Mouse (Mus musculus) spleen, adult 12 weeks (tissue): ENCODE measurements around the gene Rap1a.

Experiments
- DNase-seq: peaks from one replicate; pipeline ENCODE4 v3.0.0; 2022; ENCODE audit warnings: low spot score

Gene Rap1a

GRCm38 (mm10) chr3:105693327-105694080, 107.6 kb downstream of the Rap1a start:
- no peak for DNase-seq

GRCm38 (mm10) chr3:105688536-105688935, 112.6 kb downstream of the Rap1a start:
- no peak for DNase-seq

GRCm38 (mm10) chr3:105687324-105688060, 113.6 kb downstream of the Rap1a start, which contains the start of gene Ddx20:
Gene Ddx20 (minus strand): TSS chr3:105687574.
- DNase-seq, result peak; percentile 93

DNA sequence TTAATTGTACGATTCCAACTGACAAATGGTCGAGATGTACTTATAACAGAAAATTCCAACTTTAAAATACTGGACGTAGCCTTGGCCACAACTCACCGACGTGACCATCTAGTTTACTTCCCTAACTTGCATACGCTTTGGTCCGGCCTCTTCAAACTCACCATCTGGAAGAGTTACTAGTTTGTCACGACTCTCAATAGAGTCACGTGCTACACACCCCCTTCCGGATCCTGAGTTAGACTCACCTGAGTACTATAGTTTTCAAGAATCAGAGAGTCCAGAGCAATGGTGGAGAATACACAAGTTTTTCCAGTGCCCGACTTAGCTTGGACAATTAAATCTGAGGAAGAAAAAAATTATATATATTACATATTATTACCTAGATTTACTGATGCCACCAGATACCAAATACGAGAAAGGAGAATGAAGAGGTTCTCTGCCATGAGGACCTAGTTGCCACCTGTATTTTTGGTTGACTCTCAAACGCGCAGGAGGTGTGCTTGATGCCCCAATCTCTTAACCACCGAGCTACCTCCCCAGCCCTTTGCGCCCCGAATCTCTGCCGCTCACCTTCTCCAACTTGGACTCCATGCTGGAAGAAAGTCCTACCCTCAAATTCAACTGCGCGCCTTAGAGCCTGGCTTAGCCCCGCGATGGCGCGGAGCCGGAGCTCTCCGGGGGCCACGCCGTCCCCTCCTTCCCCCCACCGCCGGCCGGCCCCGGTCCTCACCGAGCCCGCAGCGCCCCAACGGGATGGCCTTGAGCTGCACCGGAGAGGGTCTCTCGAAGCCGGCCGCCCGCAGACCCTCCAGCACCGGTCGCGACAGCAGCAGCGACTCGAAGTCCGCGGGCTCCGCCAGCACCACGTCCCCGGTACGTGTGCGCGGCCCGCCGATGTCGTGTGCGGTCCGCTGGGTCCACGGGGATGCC, 114.5 kb downstream of the Rap1a start:
- DNase-seq, result no peak

- DNase-seq, result no peak
These were observed 120.8 kb downstream of the Rap1a start for GRCm38 (mm10) chr3:105680346-105680745.
